Mouse (Mus musculus) forebrain, embryonic 13.5 days (tissue): ENCODE measurements at regions not wholly inside any gene's neighbourhood (a gene's known extent, or its start where the extent isn't known, plus 50 kb on each side); places are given as distances from the start of the nearest gene placed in this dataset.

ENCODE experiments used
- ATAC-seq: fragments of 200-750 bp; cut with Nextera tagmentation; 2 replicates; pipeline ENCODE4 v1.8.0; 2017
- H3K27ac ChIP-seq: fragments of 300-500 bp; sonication (generic); 2 replicates; pipeline ENCODE4 v1.5.1; 2015; ENCODE audit warnings: inconsistent platforms, mild to moderate bottlenecking, moderate library complexity
- H3K27me3 ChIP-seq: fragments of 300-500 bp; sonication (generic); 2 replicates; pipeline ENCODE4 v1.6.1; 2015; ENCODE audit warnings: mild to moderate bottlenecking, inconsistent platforms
- H3K36me3 ChIP-seq: fragments of 300-500 bp; sonication (generic); 2 replicates; pipeline ENCODE4 v1.6.1; 2015; ENCODE audit warnings: mild to moderate bottlenecking, inconsistent platforms; ENCODE audit not compliant: poor library complexity, severe bottlenecking
- H3K4me1 ChIP-seq: fragments of 300-500 bp; sonication (generic); 2 replicates; pipeline ENCODE4 v1.6.1; 2015; ENCODE audit warnings: inconsistent platforms
- H3K4me2 ChIP-seq: fragments of 300-500 bp; sonication (generic); 2 replicates; pipeline ENCODE4 v1.6.1; 2015; ENCODE audit warnings: inconsistent platforms, mild to moderate bottlenecking, moderate library complexity
- H3K4me3 ChIP-seq: fragments of 300-500 bp; sonication (generic); 2 replicates; pipeline ENCODE4 v1.5.1; 2015; ENCODE audit warnings: mild to moderate bottlenecking, inconsistent platforms
- H3K9ac ChIP-seq: fragments of 300-500 bp; sonication (generic); 2 replicates; pipeline ENCODE4 v1.6.1; 2015; ENCODE audit warnings: mild to moderate bottlenecking, inconsistent platforms
- H3K9me3 ChIP-seq: fragments of 300-500 bp; sonication (generic); replicated peaks from 2 replicates; pipeline ENCODE4 v1.6.1; 2016; ENCODE audit warnings: inconsistent platforms
- WGBS: fragments of 180-500 bp; shearing (Covaris S2); methylation state at CpG from one replicate; pipeline ENCODE4 v1.1.7; 2015; 5-methylcytosine and 5-hydroxymethylcytosine counted together

GRCm38 (mm10) chr5:119169274-119169673 is 501.2 kb upstream of the Tbx3 start:
- 86% methylated on average over 7 of the region's 7 CpGs for WGBS
- no peaks in the 10 kb centered on the region for H3K27me3 ChIP-seq

GRCm38 (mm10) chr5:119171626-119172025 is 498.8 kb upstream of the Tbx3 start:
- no peak for ATAC-seq
- H3K27ac ChIP-seq, result no peak overlapping the region
- no peaks in the 10 kb centered on the region for H3K9me3 ChIP-seq
- H3K4me1 ChIP-seq, result no peaks in the 10 kb centered on the region
- no peak overlapping the region for H3K9ac ChIP-seq
- H3K4me2 ChIP-seq, result no peak overlapping the region
- H3K36me3 ChIP-seq, result no peaks in the 10 kb centered on the region
- H3K27me3 ChIP-seq, result no peaks in the 10 kb centered on the region
- 96% methylated on average over 1 of the region's 1 CpGs for WGBS
- no peak overlapping the region for H3K4me3 ChIP-seq

More at GRCm38 (mm10) chr5:119169274-119169673, 501.2 kb upstream of the Tbx3 start:
- Histone ChIP-seq H3K4me2 (no peak overlapping the region), H3K4me3 (no peak overlapping the region), H3K4me1 (no peaks in the 10 kb centered on the region), H3K9me3 (no peaks in the 10 kb centered on the region), H3K27ac (no peak overlapping the region), H3K36me3 (no peaks in the 10 kb centered on the region), H3K9ac (no peak overlapping the region)
- ATAC-seq, result no peak

- H3K27ac ChIP-seq, result no peak overlapping the region
- H3K9ac ChIP-seq, result no peak overlapping the region
- ATAC-seq, result no peak
- H3K27me3 ChIP-seq, result no peaks in the 10 kb centered on the region
- no peaks in the 10 kb centered on the region for H3K4me1 ChIP-seq
- H3K4me3 ChIP-seq, result no peak overlapping the region
- H3K36me3 ChIP-seq, result no peaks in the 10 kb centered on the region
- no peaks in the 10 kb centered on the region for H3K9me3 ChIP-seq
- no peak overlapping the region for H3K4me2 ChIP-seq
- 53% methylated on average over 9 of the region's 9 CpGs for WGBS
Measured at GRCm38 (mm10) chr5:119178805-119179204, 491.7 kb upstream of the Tbx3 start.

GRCm38 (mm10) chr5:119183545-119184047 is 486.9 kb upstream of the Tbx3 start:
- Histone ChIP-seq H3K9me3 (no peaks in the 10 kb centered on the region), H3K4me1 (no peaks in the 10 kb centered on the region), H3K4me3 (no peak overlapping the region), H3K4me2 (no peak overlapping the region), H3K36me3 (no peaks in the 10 kb centered on the region), H3K9ac (no peak overlapping the region), H3K27ac (no peak overlapping the region), H3K27me3 (no peaks in the 10 kb centered on the region)
- ATAC-seq, result no peak
- WGBS, result 77% methylated on average over 5 of the region's 5 CpGs

- ATAC-seq, result no peak
- no peaks in the 10 kb centered on the region for H3K27me3 ChIP-seq
- no peaks in the 10 kb centered on the region for H3K36me3 ChIP-seq
- 60% methylated on average over 3 of the region's 3 CpGs for WGBS
- no peak overlapping the region for H3K9ac ChIP-seq
- H3K4me3 ChIP-seq, result no peak overlapping the region
- no peaks in the 10 kb centered on the region for H3K4me1 ChIP-seq
- H3K9me3 ChIP-seq, result no peaks in the 10 kb centered on the region
- H3K4me2 ChIP-seq, result no peak overlapping the region
- H3K27ac ChIP-seq, result no peak overlapping the region
Measured at GRCm38 (mm10) chr5:119186611-119187010, 483.9 kb upstream of the Tbx3 start.

GRCm38 (mm10) chr5:119188476-119188875 is 482.0 kb upstream of the Tbx3 start:
- no peak for ATAC-seq
- WGBS, result 59% methylated on average over 6 of the region's 6 CpGs
- no peaks in the 10 kb centered on the region for H3K4me1 ChIP-seq

GRCm38 (mm10) chr5:119193699-119194681 is 476.5 kb upstream of the Tbx3 start:
- no peak overlapping the region for H3K4me2 ChIP-seq
- H3K27ac ChIP-seq, result no peak overlapping the region
- ATAC-seq, result no peak
- H3K4me3 ChIP-seq, result no peak overlapping the region
- no peaks in the 10 kb centered on the region for H3K4me1 ChIP-seq
- H3K36me3 ChIP-seq, result no peaks in the 10 kb centered on the region
- no peaks in the 10 kb centered on the region for H3K9me3 ChIP-seq
- 61% methylated on average over 21 of the region's 21 CpGs for WGBS
- no peak overlapping the region for H3K9ac ChIP-seq
- H3K27me3 ChIP-seq, result no peaks in the 10 kb centered on the region

More at GRCm38 (mm10) chr5:119188476-119188875, 482.0 kb upstream of the Tbx3 start:
- Histone ChIP-seq H3K4me2 (no peak overlapping the region), H3K27me3 (no peaks in the 10 kb centered on the region), H3K36me3 (no peaks in the 10 kb centered on the region), H3K9me3 (no peaks in the 10 kb centered on the region), H3K9ac (no peak overlapping the region), H3K27ac (no peak overlapping the region), H3K4me3 (no peak overlapping the region)

- Histone ChIP-seq H3K27ac (no peak overlapping the region), H3K4me2 (no peak overlapping the region), H3K27me3 (no peaks in the 10 kb centered on the region), H3K4me3 (no peak overlapping the region), H3K9me3 (no peaks in the 10 kb centered on the region), H3K36me3 (no peaks in the 10 kb centered on the region), H3K9ac (no peak overlapping the region), H3K4me1 (no peaks in the 10 kb centered on the region)
- WGBS, result 51% methylated on average over 9 of the region's 9 CpGs
- no peak for ATAC-seq
Measured at GRCm38 (mm10) chr5:119199906-119200305, 470.6 kb upstream of the Tbx3 start.

- Histone ChIP-seq H3K4me1 (no peaks in the 10 kb centered on the region), H3K4me3 (no peak overlapping the region), H3K9ac (no peak overlapping the region), H3K36me3 (no peaks in the 10 kb centered on the region), H3K9me3 (no peaks in the 10 kb centered on the region), H3K4me2 (no peak overlapping the region), H3K27ac (no peak overlapping the region), H3K27me3 (no peaks in the 10 kb centered on the region)
- 74% methylated on average over 8 of the region's 8 CpGs for WGBS
- no peak for ATAC-seq
Measured at GRCm38 (mm10) chr5:119201251-119201650, 469.2 kb upstream of the Tbx3 start.

- no peak overlapping the region for H3K27ac ChIP-seq
- no peak overlapping the region for H3K4me2 ChIP-seq
- ATAC-seq, result no peak
- H3K4me1 ChIP-seq, result no peaks in the 10 kb centered on the region
- 86% methylated on average over 2 of the region's 2 CpGs for WGBS
- no peaks in the 10 kb centered on the region for H3K36me3 ChIP-seq
- no peak overlapping the region for H3K4me3 ChIP-seq
- peaks cover 9% of the 10 kb centered on the region for H3K9me3 ChIP-seq
- H3K9ac ChIP-seq, result no peak overlapping the region
- no peaks in the 10 kb centered on the region for H3K27me3 ChIP-seq
Measured at GRCm38 (mm10) chr5:119204736-119205135, 465.7 kb upstream of the Tbx3 start.

- 86% methylated on average over 13 of the region's 13 CpGs for WGBS
- no peaks in the 10 kb centered on the region for H3K36me3 ChIP-seq
- no peaks in the 10 kb centered on the region for H3K4me1 ChIP-seq
- no peaks in the 10 kb centered on the region for H3K27me3 ChIP-seq
- no peak overlapping the region for H3K4me2 ChIP-seq
- no peak overlapping the region for H3K9ac ChIP-seq
- H3K4me3 ChIP-seq, result no peak overlapping the region
- H3K27ac ChIP-seq, result no peak overlapping the region
- ATAC-seq, result no peak
- H3K9me3 ChIP-seq, result peaks cover 13% of the 10 kb centered on the region
Measured at GRCm38 (mm10) chr5:119208077-119208476, 462.4 kb upstream of the Tbx3 start.

- no peak overlapping the region for H3K9ac ChIP-seq
- WGBS, result 85% methylated on average over 4 of the region's 4 CpGs
Measured at GRCm38 (mm10) chr5:119213196-119213595, 457.3 kb upstream of the Tbx3 start.

More at GRCm38 (mm10) chr5:119213196-119213595, 457.3 kb upstream of the Tbx3 start:
- Histone ChIP-seq H3K4me1 (no peaks in the 10 kb centered on the region), H3K4me2 (no peak overlapping the region), H3K9me3 (peaks cover 13% of the 10 kb centered on the region), H3K4me3 (no peak overlapping the region), H3K27me3 (no peaks in the 10 kb centered on the region), H3K36me3 (no peaks in the 10 kb centered on the region), H3K27ac (no peak overlapping the region)
- no peak for ATAC-seq
